Mouse (Mus musculus): ENCODE measurements around the gene Dnali1. TPM values are rescaled to one million over a fixed set of nuclear protein-coding genes. Genes with fewer than 3 reads are reported as not detected.

Gene Dnali1
- polyA plus RNA-seq (2015; fragmentation: Nextera tagmentation; extraction: Ambion mirVana) = 0.70 and 0.79 TPM in 2 replicates

GRCm38 (mm10) chr4:125065517-125066307, at the start of gene Dnali1:
Gene Dnali1, minus strand, starts transcription at chr4:125065703.
- H3K9me3 ChIP-seq (replicated peaks) = no peaks in the 10 kb centered on the region
- peak within 1 kb of the TSS; percentile 86 for H3K4me3 ChIP-seq (replicated peaks)
- H3K4me2 ChIP-seq = peak within 1 kb of the TSS; percentile 92
- ATAC-seq (ENCODE audit: low FRiP score) = peak; percentile 34; the same call in 1 of the 2 replicates
- H3K27me3 ChIP-seq (replicated peaks) = no peaks in the 10 kb centered on the region
- H3K9ac ChIP-seq (replicated peaks) = peak within 1 kb of the TSS; percentile 82
- H3K36me3 ChIP-seq = peaks cover 20% of the 10 kb centered on the region
- WGBS = 2% methylated on average over 26 of the region's 26 CpGs
- peak within 1 kb of the TSS; percentile 66 for H3K27ac ChIP-seq (replicated peaks)
- peaks cover 25% of the 10 kb centered on the region for H3K4me1 ChIP-seq

DNA sequence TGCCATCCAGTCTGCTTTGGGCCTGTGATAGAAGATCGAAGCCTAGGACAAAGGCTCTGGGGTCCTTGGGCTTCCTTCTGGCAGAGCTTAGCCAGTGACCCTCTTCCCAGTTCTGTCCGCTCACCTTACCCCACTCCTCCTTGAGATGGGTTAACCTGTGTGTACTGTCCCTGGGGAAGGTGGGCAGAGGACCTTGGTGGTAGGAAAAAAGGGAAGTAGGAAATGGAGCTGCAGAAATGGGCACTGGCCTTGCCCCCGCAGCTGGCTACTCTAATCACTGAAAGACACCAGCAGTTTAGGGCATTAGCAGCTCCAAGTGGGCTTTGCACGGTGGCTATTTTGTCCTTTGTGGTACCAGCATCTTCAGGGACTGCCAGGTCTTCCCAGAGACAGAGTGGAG, 49.6 kb upstream of the Dnali1 start:
- no peaks in the 10 kb centered on the region for H3K27me3 ChIP-seq (replicated peaks)
- no peaks in the 10 kb centered on the region for H3K9me3 ChIP-seq (replicated peaks)
- H3K36me3 ChIP-seq = peaks cover 14% of the 10 kb centered on the region
- no peak overlapping the region for H3K27ac ChIP-seq (replicated peaks)
- H3K4me3 ChIP-seq (replicated peaks) = no peak overlapping the region
- H3K4me1 ChIP-seq = peaks cover 15% of the 10 kb centered on the region
- WGBS = 74% methylated on average over 4 of the region's 4 CpGs
- H3K4me2 ChIP-seq = no peak overlapping the region
- ATAC-seq (ENCODE audit: low FRiP score) = no peak
- H3K9ac ChIP-seq (replicated peaks) = peak overlapping the region; percentile 21; the same call in 1 of the 2 replicates

DNA sequence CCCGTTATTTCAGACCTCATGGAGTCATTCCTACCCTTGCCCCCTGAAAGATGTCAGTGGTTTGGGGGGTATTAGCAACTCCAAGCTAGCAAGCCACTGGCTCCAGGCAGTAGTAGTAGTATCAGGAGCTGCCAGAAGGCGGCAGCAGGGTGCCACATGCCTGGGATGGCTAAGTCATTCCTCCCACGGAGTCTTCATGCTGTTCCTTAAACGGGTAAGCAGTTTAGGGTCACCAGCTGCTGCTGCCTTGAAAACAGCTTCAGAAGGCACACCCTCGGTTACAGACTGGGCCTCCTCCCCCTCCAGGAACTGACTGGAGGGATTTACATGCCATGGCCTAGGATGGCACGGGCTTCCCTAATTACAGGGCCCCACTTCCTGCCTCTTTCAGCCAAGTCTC, 49.1 kb upstream of the Dnali1 start:
- Histone ChIP-seq H3K9me3 (replicated peaks) (no peaks in the 10 kb centered on the region), H3K4me1 (peaks cover 15% of the 10 kb centered on the region), H3K36me3 (peaks cover 18% of the 10 kb centered on the region), H3K4me3 (replicated peaks) (no peak overlapping the region), H3K4me2 (no peak overlapping the region), H3K27ac (replicated peaks) (no peak overlapping the region), H3K9ac (replicated peaks) (peak overlapping the region; percentile 21; the same call in 1 of the 2 replicates), H3K27me3 (replicated peaks) (no peaks in the 10 kb centered on the region)
- WGBS = 8% methylated on average over 6 of the region's 6 CpGs
- 0 out of 2 replicates have a peak, but pooled peaks have one; percentile 32 for ATAC-seq (ENCODE audit: low FRiP score)

DNA sequence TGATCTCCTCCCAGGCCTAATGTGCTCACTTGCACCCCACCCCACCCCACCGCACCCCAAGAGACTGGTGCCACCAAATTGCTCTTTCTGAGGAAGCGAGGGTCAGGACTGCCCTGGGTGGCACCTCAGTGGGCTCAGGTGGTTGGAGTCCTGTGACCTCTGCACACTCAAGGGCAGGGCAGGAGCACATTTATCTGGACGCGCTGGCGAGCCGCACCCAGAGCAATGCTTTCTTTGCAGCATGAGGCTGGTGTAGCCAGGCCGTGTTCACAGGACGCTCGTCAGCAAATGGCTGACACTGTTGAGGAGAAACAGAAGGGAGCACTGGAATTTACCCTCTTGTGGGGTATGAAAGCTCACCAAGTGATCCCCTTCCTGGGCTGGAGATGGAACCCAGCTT, 39.9 kb upstream of the Dnali1 start:
- Histone ChIP-seq H3K27me3 (replicated peaks) (no peaks in the 10 kb centered on the region), H3K9ac (replicated peaks) (no peak overlapping the region), H3K9me3 (replicated peaks) (no peaks in the 10 kb centered on the region), H3K4me3 (replicated peaks) (no peak overlapping the region), H3K36me3 (peaks cover 63% of the 10 kb centered on the region), H3K4me2 (no peak overlapping the region), H3K4me1 (no peaks in the 10 kb centered on the region), H3K27ac (replicated peaks) (no peak overlapping the region)
- ATAC-seq (ENCODE audit: low FRiP score) = no peak
- 94% methylated on average over 9 of the region's 9 CpGs for WGBS

DNA sequence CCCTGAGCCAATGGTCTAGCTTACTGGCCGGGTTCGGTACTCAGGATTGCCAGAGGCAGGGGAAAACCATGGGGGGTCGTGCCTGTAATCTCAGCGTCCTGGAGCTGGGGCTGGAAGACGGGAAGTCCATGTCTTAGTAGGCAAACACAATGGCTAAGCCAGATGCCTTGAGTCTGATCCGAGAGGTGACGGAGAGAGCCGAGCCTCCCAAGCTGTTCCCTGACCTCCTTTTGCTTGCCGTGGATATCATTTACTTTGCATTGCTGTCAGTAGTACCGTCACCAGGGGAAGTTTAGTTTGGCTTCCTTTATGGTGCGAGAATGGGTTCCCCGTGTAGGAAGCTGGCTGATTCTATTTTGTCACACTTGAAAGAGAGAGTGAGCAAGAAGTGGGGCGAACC, 35.8 kb upstream of the Dnali1 start:
- Histone ChIP-seq H3K36me3 (peaks cover 38% of the 10 kb centered on the region), H3K4me3 (replicated peaks) (no peak overlapping the region), H3K9ac (replicated peaks) (no peak overlapping the region), H3K4me1 (no peaks in the 10 kb centered on the region), H3K4me2 (no peak overlapping the region), H3K27ac (replicated peaks) (no peak overlapping the region), H3K27me3 (replicated peaks) (no peaks in the 10 kb centered on the region), H3K9me3 (replicated peaks) (no peaks in the 10 kb centered on the region)
- WGBS = 72% methylated on average over 13 of the region's 13 CpGs
- ATAC-seq (ENCODE audit: low FRiP score) = no peak

- Histone ChIP-seq H3K9me3 (replicated peaks) (no peaks in the 10 kb centered on the region), H3K27me3 (replicated peaks) (no peaks in the 10 kb centered on the region), H3K4me2 (no peak overlapping the region), H3K27ac (replicated peaks) (no peak overlapping the region), H3K4me3 (replicated peaks) (no peak overlapping the region), H3K9ac (replicated peaks) (no peak overlapping the region), H3K4me1 (no peaks in the 10 kb centered on the region), H3K36me3 (peaks cover 26% of the 10 kb centered on the region)
- 11% methylated on average over 8 of the region's 8 CpGs for WGBS
- ATAC-seq (ENCODE audit: low FRiP score) = peak; percentile 60; the same call in 1 of the 2 replicates
Observed at GRCm38 (mm10) chr4:125099458-125099857, 34.0 kb upstream of the Dnali1 start.

- Histone ChIP-seq H3K4me1 (no peaks in the 10 kb centered on the region), H3K36me3 (peaks cover 20% of the 10 kb centered on the region), H3K4me3 (replicated peaks) (no peak overlapping the region), H3K27ac (replicated peaks) (no peak overlapping the region), H3K9ac (replicated peaks) (no peak overlapping the region), H3K27me3 (replicated peaks) (no peaks in the 10 kb centered on the region), H3K9me3 (replicated peaks) (no peaks in the 10 kb centered on the region), H3K4me2 (no peak overlapping the region)
- 89% methylated on average over 4 of the region's 4 CpGs for WGBS
- ATAC-seq (ENCODE audit: low FRiP score) = no peak
Observed at GRCm38 (mm10) chr4:125097412-125097811, 31.9 kb upstream of the Dnali1 start.

- no peak for ATAC-seq (ENCODE audit: low FRiP score)
- Histone ChIP-seq H3K27ac (replicated peaks) (no peak overlapping the region), H3K4me3 (replicated peaks) (no peak overlapping the region), H3K4me2 (no peak overlapping the region), H3K9ac (replicated peaks) (no peak overlapping the region), H3K36me3 (peaks cover 28% of the 10 kb centered on the region), H3K27me3 (replicated peaks) (no peaks in the 10 kb centered on the region), H3K9me3 (replicated peaks) (no peaks in the 10 kb centered on the region), H3K4me1 (no peaks in the 10 kb centered on the region)
- WGBS = 97% methylated on average over 5 of the region's 5 CpGs
Observed at GRCm38 (mm10) chr4:125096066-125096465, 30.6 kb upstream of the Dnali1 start.

DNA sequence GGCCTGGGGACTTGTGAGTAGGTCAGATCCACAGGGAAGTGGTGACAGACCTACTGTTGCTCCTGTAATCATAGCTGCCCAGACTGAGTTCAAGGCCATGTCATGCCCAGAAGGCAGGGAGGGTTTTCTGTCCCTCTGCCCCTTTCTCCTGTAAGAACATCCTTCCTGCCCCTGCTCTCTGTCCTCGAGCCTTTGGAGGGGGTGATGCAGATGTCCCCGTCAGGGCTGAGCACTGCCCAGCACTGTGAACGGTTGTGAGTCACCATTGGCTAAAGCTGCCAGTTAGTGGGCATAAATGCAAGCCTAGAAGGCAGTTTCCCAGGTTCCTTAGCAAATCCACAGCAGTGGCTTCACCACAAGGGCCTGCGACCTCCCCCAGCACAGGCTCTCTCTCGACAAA, 27.5 kb upstream of the Dnali1 start:
- Histone ChIP-seq H3K4me1 (no peaks in the 10 kb centered on the region), H3K27ac (replicated peaks) (no peak overlapping the region), H3K36me3 (peaks cover 52% of the 10 kb centered on the region), H3K9ac (replicated peaks) (no peak overlapping the region), H3K27me3 (replicated peaks) (no peaks in the 10 kb centered on the region), H3K4me2 (no peak overlapping the region), H3K4me3 (replicated peaks) (no peak overlapping the region), H3K9me3 (replicated peaks) (no peaks in the 10 kb centered on the region)
- 94% methylated on average over 5 of the region's 5 CpGs for WGBS
- no peak for ATAC-seq (ENCODE audit: low FRiP score)

- Histone ChIP-seq H3K27me3 (replicated peaks) (no peaks in the 10 kb centered on the region), H3K9me3 (replicated peaks) (no peaks in the 10 kb centered on the region), H3K4me3 (replicated peaks) (peak overlapping the region; percentile 89), H3K27ac (replicated peaks) (peak overlapping the region; percentile 100), H3K4me1 (peaks cover 26% of the 10 kb centered on the region), H3K4me2 (peak overlapping the region; percentile 86), H3K36me3 (peaks cover 31% of the 10 kb centered on the region), H3K9ac (replicated peaks) (peak overlapping the region; percentile 97)
- WGBS = under 1% methylated on average over 37 of the region's 45 CpGs
- peak; percentile 94 for ATAC-seq (ENCODE audit: low FRiP score)
Observed at GRCm38 (mm10) chr4:125085346-125085841, 19.9 kb upstream of the Dnali1 start.

DNA sequence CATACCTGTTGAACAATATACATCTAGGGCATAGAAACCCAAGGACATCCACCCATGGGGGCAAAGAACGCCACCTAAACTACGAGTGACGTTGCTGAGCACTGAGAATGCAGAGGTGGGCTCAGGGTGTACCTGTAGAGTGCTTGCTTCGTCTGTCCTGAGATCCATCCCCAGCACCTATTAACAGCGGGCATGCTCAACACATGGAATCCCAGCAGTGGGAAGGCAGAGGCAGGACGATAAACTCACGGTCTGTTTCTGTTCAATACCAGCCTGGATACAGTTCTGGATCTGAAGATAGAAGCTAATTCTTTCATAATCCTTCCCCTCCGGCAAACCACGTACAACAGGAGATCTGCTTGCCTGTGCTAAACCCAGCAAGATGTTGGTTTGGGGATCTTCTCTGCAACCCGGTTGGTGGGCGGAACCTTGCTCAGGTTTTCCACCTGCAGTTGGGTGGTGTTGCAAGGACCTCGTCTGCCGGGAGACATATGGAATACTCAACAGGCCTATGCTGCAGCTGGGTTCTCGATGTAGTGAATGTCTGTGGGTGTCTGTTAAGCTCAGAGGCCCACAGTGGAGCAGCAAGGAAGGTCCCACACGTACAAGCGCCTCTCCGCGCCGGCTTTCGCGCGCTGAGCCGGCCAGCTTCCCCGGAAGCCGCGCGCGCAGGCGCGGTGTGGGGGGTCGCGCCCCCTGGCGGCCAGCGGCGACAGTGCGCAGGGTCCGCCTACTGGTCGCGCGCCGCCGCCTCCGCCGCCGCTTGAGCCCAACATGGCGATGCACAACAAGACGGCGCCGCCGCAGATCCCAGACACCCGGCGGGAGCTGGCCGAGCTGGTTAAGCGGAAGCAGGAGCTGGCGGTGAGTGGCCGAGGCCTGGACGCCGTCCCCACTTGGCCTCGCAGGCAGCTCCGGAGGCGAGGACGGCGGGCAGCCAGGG, 19.2 kb upstream of the Dnali1 start, which contains the start of gene Meaf6:
TSS of gene Meaf6 (plus strand) at position 732 of the 943 bp plus-strand sequence.
- H3K4me3 ChIP-seq (replicated peaks) = peak within 1 kb of the TSS; percentile 89
- under 1% methylated on average over 63 of the region's 63 CpGs for WGBS
- peak; percentile 91 for ATAC-seq (ENCODE audit: low FRiP score)

More for the DNA sequence above, 19.2 kb upstream of the Dnali1 start, which contains the start of gene Meaf6:
- peaks cover 24% of the 10 kb centered on the region for H3K36me3 ChIP-seq
- H3K4me1 ChIP-seq = peaks cover 26% of the 10 kb centered on the region
- H3K9me3 ChIP-seq (replicated peaks) = no peaks in the 10 kb centered on the region
- H3K9ac ChIP-seq (replicated peaks) = peak within 1 kb of the TSS; percentile 97
- H3K27ac ChIP-seq (replicated peaks) = peak within 1 kb of the TSS; percentile 100
- peak within 1 kb of the TSS; percentile 86 for H3K4me2 ChIP-seq
- no peaks in the 10 kb centered on the region for H3K27me3 ChIP-seq (replicated peaks)
